Mouse (Mus musculus) testis, postnatal 10 days (tissue): Measurements from ENCODE around the gene Cdcp2.
A peak's percentile ranks its signal among the peaks of the same experiment; 100 is the strongest.

Source experiments
- DNase-seq: peaks from one replicate; pipeline ENCODE4 v3.0.0; 2021; ENCODE audit warnings: low spot score

Gene Cdcp2

GRCm38 (mm10) chr4:107130534-107130933 is 33.8 kb downstream of the Cdcp2 start:
- DNase-seq = peak; percentile 79

- no peak for DNase-seq
Observed at GRCm38 (mm10) chr4:107134891-107135290, 38.2 kb downstream of the Cdcp2 start.

GRCm38 (mm10) chr4:107135663-107136062 is 39.0 kb downstream of the Cdcp2 start:
- no peak for DNase-seq

GRCm38 (mm10) chr4:107136531-107136930 is 39.8 kb downstream of the Cdcp2 start:
- no peak for DNase-seq

- no peak for DNase-seq
Observed at GRCm38 (mm10) chr4:107138948-107139835, 42.5 kb downstream of the Cdcp2 start.

GRCm38 (mm10) chr4:107139836-107140631 is 43.3 kb downstream of the Cdcp2 start:
- no peak for DNase-seq

- no peak for DNase-seq
Observed at GRCm38 (mm10) chr4:107143511-107143910, 46.8 kb downstream of the Cdcp2 start.

- DNase-seq = no peak
Observed at GRCm38 (mm10) chr4:107150991-107151390, 54.3 kb downstream of the Cdcp2 start.

GRCm38 (mm10) chr4:107152571-107152970 is 55.9 kb downstream of the Cdcp2 start:
- DNase-seq = no peak

- no peak for DNase-seq
Observed at GRCm38 (mm10) chr4:107156983-107157401, 60.3 kb downstream of the Cdcp2 start.

- DNase-seq = no peak
Observed at GRCm38 (mm10) chr4:107159166-107159773, 62.6 kb downstream of the Cdcp2 start.

- no peak for DNase-seq
Observed at GRCm38 (mm10) chr4:107160181-107160580, 63.5 kb downstream of the Cdcp2 start.
